Mouse (Mus musculus): ENCODE data around the gene Pctp. TPM values are rescaled to one million over a fixed set of nuclear protein-coding genes. Genes with fewer than 3 reads are reported as not detected.

Gene Pctp
- total RNA-seq, 2 experiments from 2014 or later: 4.0 to 4.7 TPM

- DNase-seq: no peak
Observed at GRCm38 (mm10) chr11:89977746-89978352, 24.8 kb downstream of the Pctp start.

GRCm38 (mm10) chr11:89976361-89976760 is 26.3 kb downstream of the Pctp start:
- no peak for DNase-seq

GRCm38 (mm10) chr11:89971296-89971695 is 31.4 kb downstream of the Pctp start:
- no peak for DNase-seq

GRCm38 (mm10) chr11:89970726-89971125 is 32.0 kb downstream of the Pctp start:
- DNase-seq: no peak

GRCm38 (mm10) chr11:89969131-89969530 is 33.6 kb downstream of the Pctp start:
- no peak for DNase-seq

GRCm38 (mm10) chr11:89950691-89951270 is 51.9 kb downstream of the Pctp start:
- DNase-seq: no peak

GRCm38 (mm10) chr11:89947806-89948205 is 54.9 kb downstream of the Pctp start:
- DNase-seq: peak in 1 of 2 experiments; percentile 3

GRCm38 (mm10) chr11:89945159-89945558 is 57.5 kb downstream of the Pctp start:
- no peak for DNase-seq

- DNase-seq: no peak
Observed at GRCm38 (mm10) chr11:89937241-89937640, 65.5 kb downstream of the Pctp start.

Other genes with a start within 250 kb of the Pctp start
- gene Ankfn1, start 225.2 kb downstream of the Pctp start, total RNA-seq (2021): under 1 TPM in 1 of 2 experiments, not detected in 1; 0.10 TPM
- gene Tmem100, start 27.5 kb upstream of the Pctp start, total RNA-seq (2021): 10 to 100 TPM in 1 of 2 experiments, 1 to 10 TPM in 1; 9.8 to 15.2 TPM
- 1 to 10 TPM; 5.8 to 9.5 TPM for gene Gm45716, start 184.8 kb upstream of the Pctp start, total RNA-seq (2021)
- gene Mmd, start 246.6 kb upstream of the Pctp start, total RNA-seq (2021): 10 to 100 TPM; 25.4 to 29.9 TPM

Data from heart, adult 18-20 months (tissue).